Mouse (Mus musculus) liver, adult 2 months (tissue): ENCODE measurements at regions not wholly inside any gene's neighbourhood (a gene's known extent, or its start where the extent isn't known, plus 50 kb on each side); places are given as distances from the start of the nearest gene placed in this dataset.

ENCODE experiments used
- DNase-seq: peaks from one replicate; pipeline ENCODE4 v3.0.0-alpha.2; 2011; ENCODE audit warnings: low read depth, low spot score; ENCODE audit errors: extremely low read depth
- H3K27ac ChIP-seq: fragments of 200-500 bp; replicated peaks from 2 replicates; pipeline ENCODE4 v1.5.1; 2012; ENCODE audit warnings: low read depth, mild to moderate bottlenecking, control low read depth, inconsistent platforms, low read length; ENCODE audit not compliant: insufficient read depth
- H3K27me3 ChIP-seq: fragments of 200-500 bp; 2 replicates; pipeline ENCODE4 v1.6.1; 2012; ENCODE audit warnings: mild to moderate bottlenecking, moderate library complexity, low read length, inconsistent platforms; ENCODE audit not compliant: control insufficient read depth, insufficient read depth
- H3K36me3 ChIP-seq: fragments of 200-500 bp; 2 replicates; pipeline ENCODE4 v1.6.1; 2012; ENCODE audit warnings: low read length, inconsistent platforms; ENCODE audit not compliant: control insufficient read depth, insufficient read depth
- H3K4me1 ChIP-seq: fragments of 200-500 bp; 2 replicates; pipeline ENCODE4 v1.6.1; 2011; ENCODE audit warnings: low read length; ENCODE audit not compliant: control insufficient read depth, insufficient read depth
- H3K4me3 ChIP-seq: fragments of 200-500 bp; 2 replicates; pipeline ENCODE4 v1.5.1; 2011; ENCODE audit warnings: low read depth, mild to moderate bottlenecking, control low read depth, low read length, moderate library complexity; ENCODE audit not compliant: insufficient read depth
- H3K79me2 ChIP-seq: fragments of 200-500 bp; 2 replicates; pipeline ENCODE4 v1.6.1; 2012; ENCODE audit warnings: inconsistent platforms, mild to moderate bottlenecking, low read length, moderate library complexity; ENCODE audit not compliant: control insufficient read depth, insufficient read depth
- H3K9ac ChIP-seq: fragments of 200-500 bp; 2 replicates; pipeline ENCODE4 v1.6.1; 2012; ENCODE audit warnings: low read depth, mild to moderate bottlenecking, control low read depth, inconsistent platforms, low read length
- CTCF ChIP-seq: fragments of 200-500 bp; IDR thresholded peaks from 2 replicates; pipeline ENCODE4 v1.5.1; 2011; ENCODE audit warnings: low read depth, low read length, control low read depth
- POLR2A ChIP-seq: fragments of 200-500 bp; IDR thresholded peaks from 2 replicates; pipeline ENCODE4 v1.6.1; 2011; ENCODE audit warnings: low read length, control low read depth; ENCODE audit not compliant: insufficient read depth; ENCODE audit errors: extremely low read depth
- WGBS: fragments of 180-500 bp; shearing (Covaris S2); methylation state at CpG from one replicate; pipeline ENCODE4 v1.1.7; 2018; 5-methylcytosine and 5-hydroxymethylcytosine counted together

DNA sequence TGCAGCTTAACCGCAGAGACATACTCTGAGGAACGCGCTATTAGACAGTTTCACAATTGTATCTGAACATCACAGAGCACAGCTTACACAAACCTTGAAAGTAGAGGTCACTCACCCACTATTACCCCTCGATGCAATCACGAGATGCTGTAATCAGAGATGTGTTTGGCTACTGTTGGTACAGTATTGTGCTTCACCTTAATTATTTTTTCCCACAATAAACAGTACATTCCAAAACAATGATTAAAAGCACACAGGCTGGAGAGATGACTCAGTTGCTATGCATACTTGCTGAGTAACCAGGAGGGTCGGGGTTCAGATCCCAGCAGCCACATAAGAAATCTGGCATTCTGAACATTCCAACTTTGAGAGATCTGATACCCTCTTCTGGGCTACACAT, 71.8 kb upstream of the Ralgps2 start:
- H3K27ac ChIP-seq = no peak overlapping the region
- no peaks in the 10 kb centered on the region for H3K36me3 ChIP-seq
- peak; percentile 62 for DNase-seq
- H3K4me3 ChIP-seq = no peak overlapping the region
- H3K27me3 ChIP-seq = no peaks in the 10 kb centered on the region
- 33% methylated on average over 6 of the region's 6 CpGs for WGBS
- H3K79me2 ChIP-seq = no peaks in the 10 kb centered on the region
- no peak overlapping the region for H3K9ac ChIP-seq
- peaks cover 18% of the 10 kb centered on the region for H3K4me1 ChIP-seq
- TF ChIP-seq CTCF (no peak), POLR2A (no peak)

DNA sequence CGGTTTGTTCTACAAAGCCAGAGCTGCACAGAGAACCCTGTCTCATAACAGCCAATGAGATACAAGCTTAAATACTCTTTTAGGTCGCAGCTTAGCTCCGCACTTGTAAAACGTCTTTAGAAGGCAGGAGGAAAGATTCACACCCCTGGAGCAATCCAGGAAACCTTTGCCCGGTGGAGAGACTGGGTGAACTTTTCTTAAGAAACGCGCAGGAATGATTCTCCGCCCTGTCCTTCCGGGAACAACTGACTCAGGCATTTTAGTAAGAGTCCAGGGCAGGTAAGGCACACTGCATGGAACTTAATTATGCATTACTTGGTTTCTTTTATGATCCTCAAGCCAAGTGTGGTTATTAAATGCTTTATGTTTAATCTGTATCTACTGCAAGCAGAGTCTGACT, 70.0 kb upstream of the Ralgps2 start:
- H3K36me3 ChIP-seq = no peaks in the 10 kb centered on the region
- H3K27me3 ChIP-seq = no peaks in the 10 kb centered on the region
- H3K9ac ChIP-seq = no peak overlapping the region
- no peak overlapping the region for H3K4me3 ChIP-seq
- peaks cover 18% of the 10 kb centered on the region for H3K4me1 ChIP-seq
- no peaks in the 10 kb centered on the region for H3K79me2 ChIP-seq
- no peak overlapping the region for H3K27ac ChIP-seq
- TF ChIP-seq POLR2A = no peak
- TF ChIP-seq CTCF = no peak
- 84% methylated on average over 9 of the region's 9 CpGs for WGBS
- DNase-seq = no peak

DNA sequence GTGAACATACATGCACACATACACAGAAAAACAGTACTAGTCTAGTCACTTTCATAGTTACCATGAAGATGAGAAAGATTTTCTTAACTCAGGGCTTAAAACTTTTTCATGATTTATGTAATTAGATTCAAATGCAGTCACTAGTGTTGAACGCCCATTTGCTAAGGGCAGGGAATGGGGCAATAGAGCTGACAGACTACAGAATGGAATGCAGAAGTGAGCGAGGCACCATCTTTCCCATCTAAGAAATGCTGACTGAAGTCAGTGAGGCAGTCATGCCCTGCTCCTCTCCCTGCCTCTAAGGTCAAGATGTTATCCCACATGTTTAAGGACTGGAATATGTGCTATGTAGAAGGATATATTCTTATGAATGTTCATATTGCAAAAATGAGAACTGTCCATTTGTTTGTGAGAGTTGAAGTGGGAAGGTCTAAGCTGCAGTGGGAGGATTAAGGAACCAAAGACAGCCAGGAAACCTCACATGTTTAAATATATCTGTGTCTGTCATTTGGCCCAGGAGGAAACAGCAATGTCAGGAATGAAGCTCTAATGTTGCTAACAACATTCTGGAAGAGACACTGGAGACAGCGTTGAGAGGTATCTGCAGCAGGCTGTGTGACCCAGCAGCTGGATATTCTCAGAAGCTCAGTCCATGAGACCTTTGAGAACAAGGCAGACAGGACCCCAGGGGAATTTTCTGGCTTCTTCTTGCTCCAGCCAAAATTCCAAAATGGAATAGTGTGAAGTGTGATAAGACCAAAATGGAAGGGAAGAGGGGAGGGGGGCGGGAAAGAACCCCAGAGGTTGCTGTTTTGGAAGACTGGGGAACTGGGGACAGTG, 68.7 kb upstream of the Ralgps2 start:
- no peaks in the 10 kb centered on the region for H3K36me3 ChIP-seq
- WGBS = 76% methylated on average over 4 of the region's 4 CpGs
- peak overlapping the region; percentile 41; the same call in 1 of the 2 replicates for H3K27ac ChIP-seq

DNA sequence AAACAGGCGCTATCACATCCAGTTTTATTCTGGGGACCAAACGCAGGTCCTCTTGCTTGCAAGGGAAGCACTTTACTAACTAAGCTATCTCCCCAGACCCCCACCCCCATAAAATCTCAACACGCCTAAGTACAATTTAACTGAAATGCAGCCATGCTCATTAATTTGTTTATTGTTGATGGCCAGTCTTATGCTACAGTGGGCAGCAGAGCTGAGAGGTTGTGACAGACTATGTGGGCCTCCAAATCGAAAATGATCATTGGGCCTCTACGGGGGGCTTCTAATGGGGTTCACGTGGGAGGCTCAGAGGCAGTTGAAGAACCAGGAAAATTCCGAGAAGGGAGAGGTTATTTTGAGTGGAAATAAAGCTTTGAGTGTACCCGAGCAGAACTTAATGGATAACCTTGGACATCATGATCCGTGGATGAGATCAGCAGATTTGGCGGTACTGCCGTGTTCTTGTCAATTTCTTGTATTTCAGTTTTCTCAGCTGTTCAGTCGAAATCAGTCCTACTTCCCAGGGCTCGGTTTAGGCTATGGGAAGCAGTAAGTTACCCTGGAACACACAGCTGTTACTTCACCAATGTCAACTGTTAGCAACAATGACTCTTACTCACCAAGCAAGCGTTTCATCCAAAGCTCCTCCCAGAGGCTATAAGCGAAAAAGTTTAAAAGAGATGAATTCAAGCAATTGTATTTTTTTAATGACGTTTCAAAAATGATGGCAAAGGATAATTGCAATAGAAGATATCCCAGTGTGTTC, 65.1 kb upstream of the Ralgps2 start:
- TF ChIP-seq POLR2A (no peak), CTCF (no peak)
- 96% methylated on average over 16 of the region's 16 CpGs for WGBS
- no peaks in the 10 kb centered on the region for H3K36me3 ChIP-seq
- H3K4me3 ChIP-seq = no peak overlapping the region
- no peaks in the 10 kb centered on the region for H3K27me3 ChIP-seq
- no peak overlapping the region for H3K27ac ChIP-seq
- no peak for DNase-seq
- H3K4me1 ChIP-seq = peaks cover 2% of the 10 kb centered on the region
- no peaks in the 10 kb centered on the region for H3K79me2 ChIP-seq
- H3K9ac ChIP-seq = no peak overlapping the region

More for the DNA sequence above, 68.7 kb upstream of the Ralgps2 start:
- Histone ChIP-seq H3K4me3 (no peak overlapping the region), H3K9ac (no peak overlapping the region), H3K4me1 (peaks cover 8% of the 10 kb centered on the region), H3K79me2 (no peaks in the 10 kb centered on the region), H3K27me3 (no peaks in the 10 kb centered on the region)
- DNase-seq = peak; percentile 13
- TF ChIP-seq POLR2A (no peak), CTCF (no peak)

DNA sequence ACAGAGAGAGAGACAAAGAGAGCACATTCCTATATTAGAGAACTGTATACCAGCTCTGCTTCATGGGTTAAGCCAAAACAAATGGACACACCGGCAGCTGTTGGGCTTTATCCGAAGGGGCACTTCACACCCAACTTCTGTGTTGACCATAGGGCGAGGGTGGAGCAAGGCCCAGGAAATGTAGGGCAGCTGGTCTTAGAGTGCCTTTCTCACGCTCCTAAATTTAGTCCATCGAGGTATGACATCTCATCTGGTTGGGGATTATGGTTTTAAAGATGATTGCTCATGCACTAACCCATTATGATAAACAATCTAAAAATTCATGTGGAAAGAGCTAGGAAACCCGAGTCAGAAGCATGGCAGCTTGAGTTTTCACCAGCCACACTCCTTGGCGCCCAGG, 63.6 kb upstream of the Ralgps2 start:
- Histone ChIP-seq H3K27me3 (no peaks in the 10 kb centered on the region), H3K4me1 (peaks cover 2% of the 10 kb centered on the region), H3K4me3 (no peak overlapping the region), H3K36me3 (no peaks in the 10 kb centered on the region), H3K27ac (no peak overlapping the region), H3K79me2 (no peaks in the 10 kb centered on the region), H3K9ac (no peak overlapping the region)
- no peak for DNase-seq
- WGBS = 94% methylated on average over 7 of the region's 7 CpGs
- TF ChIP-seq CTCF = no peak
- no peak for TF ChIP-seq POLR2A
